Mouse (Mus musculus): Measurements from ENCODE around the gene Klhl29. TPM values are rescaled to one million over a fixed set of nuclear protein-coding genes. Genes with fewer than 3 reads are reported as not detected.

The Klhl29 gene
- total and polyA plus RNA-seq, 3 experiments: not detected

GRCm38 (mm10) chr12:5101411-5102024 lies 274.0 kb downstream of the Klhl29 start:
- TF ChIP-seq POLR2A (IDR thresholded peaks at IDR 0.05; ENCODE audit: control insufficient read depth in 1 of 2, insufficient read depth in 1 of 2, low read depth in 1 of 2, low read length in 2 of 2, poor library complexity in 1 of 2) (no peak), JUND (IDR thresholded peaks at IDR 0.05; ENCODE audit: low read depth, low read length) (no peak), NRF1 (IDR thresholded peaks at IDR 0.05; ENCODE audit: insufficient read depth, low read depth, low read length, poor library complexity, severe bottlenecking) (no peak), MYB (IDR thresholded peaks at IDR 0.05; ENCODE audit: low read depth, low read length) (no peak), MAZ (IDR thresholded peaks at IDR 0.05; ENCODE audit: low read depth, low read length) (no peak), E2F4 (IDR thresholded peaks at IDR 0.05; ENCODE audit: borderline replicate concordance, low read depth, low read length) (no peak)
- Histone ChIP-seq H3K27me3 (ENCODE audit: control insufficient read depth in 1 of 2, insufficient read depth in 2 of 2, low read length in 2 of 2) (no peaks in the 10 kb centered on the region), H3K9ac (ENCODE audit: control insufficient read depth, low read depth, low read length, poor library complexity, severe bottlenecking) (no peak overlapping the region), H3K36me3 (ENCODE audit: control insufficient read depth in 1 of 2, insufficient read depth in 2 of 2, low read length in 2 of 2) (no peaks in the 10 kb centered on the region), H3K4me3 (ENCODE audit: control insufficient read depth in 1 of 2, insufficient read depth in 1 of 2, low read depth in 2 of 2, low read length in 2 of 2) (no peak overlapping the region), H3K27ac (ENCODE audit: control insufficient read depth, low read depth, low read length) (no peak overlapping the region), H3K9me3 (replicated peaks; ENCODE audit: insufficient read depth, low read length) (no peaks in the 10 kb centered on the region), H3K79me2 (ENCODE audit: control insufficient read depth, insufficient read depth, low read length, poor library complexity) (no peaks in the 10 kb centered on the region), H3K4me1 (ENCODE audit: control insufficient read depth in 1 of 2, insufficient read depth in 2 of 2, low read length in 2 of 2) (no peaks in the 10 kb centered on the region)
- DNase-seq (ENCODE audit: low read depth, low spot score): no peak

GRCm38 (mm10) chr12:5099572-5099971 lies 275.9 kb downstream of the Klhl29 start:
- Histone ChIP-seq H3K4me3 (ENCODE audit: control insufficient read depth in 1 of 2, insufficient read depth in 1 of 2, low read depth in 2 of 2, low read length in 2 of 2) (no peak overlapping the region), H3K9me3 (replicated peaks; ENCODE audit: insufficient read depth, low read length) (no peaks in the 10 kb centered on the region), H3K79me2 (ENCODE audit: control insufficient read depth, insufficient read depth, low read length, poor library complexity) (no peaks in the 10 kb centered on the region), H3K9ac (ENCODE audit: control insufficient read depth, low read depth, low read length, poor library complexity, severe bottlenecking) (no peak overlapping the region), H3K36me3 (ENCODE audit: control insufficient read depth in 1 of 2, insufficient read depth in 2 of 2, low read length in 2 of 2) (no peaks in the 10 kb centered on the region), H3K27me3 (ENCODE audit: control insufficient read depth in 1 of 2, insufficient read depth in 2 of 2, low read length in 2 of 2) (no peaks in the 10 kb centered on the region), H3K27ac (ENCODE audit: control insufficient read depth, low read depth, low read length) (no peak overlapping the region), H3K4me1 (ENCODE audit: control insufficient read depth in 1 of 2, insufficient read depth in 2 of 2, low read length in 2 of 2) (no peaks in the 10 kb centered on the region)
- TF ChIP-seq POLR2A (IDR thresholded peaks at IDR 0.05; ENCODE audit: control insufficient read depth in 1 of 2, insufficient read depth in 1 of 2, low read depth in 1 of 2, low read length in 2 of 2, poor library complexity in 1 of 2) (no peak), NRF1 (IDR thresholded peaks at IDR 0.05; ENCODE audit: insufficient read depth, low read depth, low read length, poor library complexity, severe bottlenecking) (no peak), SMC3 (IDR thresholded peaks at IDR 0.05; ENCODE audit: low read depth, low read length) (no peak), CHD2 (IDR thresholded peaks at IDR 0.05; ENCODE audit: low read length) (no peak), MAX (IDR thresholded peaks at IDR 0.05; ENCODE audit: low read length) (no peak), KAT2A (conservative IDR thresholded peaks at IDR 0.05; ENCODE audit: low read depth, low read length) (no peak), RCOR1 (IDR thresholded peaks at IDR 0.05; ENCODE audit: low read depth, low read length) (no peak), TBP (IDR thresholded peaks at IDR 0.05; ENCODE audit: low read depth, low read length) (no peak), USF2 (IDR thresholded peaks at IDR 0.05; ENCODE audit: borderline replicate concordance in 1 of 2, insufficient read depth in 1 of 2, low read depth in 1 of 2, low read length in 2 of 2) (no peak)
- no peak for DNase-seq (ENCODE audit: low read depth, low spot score)

DNA sequence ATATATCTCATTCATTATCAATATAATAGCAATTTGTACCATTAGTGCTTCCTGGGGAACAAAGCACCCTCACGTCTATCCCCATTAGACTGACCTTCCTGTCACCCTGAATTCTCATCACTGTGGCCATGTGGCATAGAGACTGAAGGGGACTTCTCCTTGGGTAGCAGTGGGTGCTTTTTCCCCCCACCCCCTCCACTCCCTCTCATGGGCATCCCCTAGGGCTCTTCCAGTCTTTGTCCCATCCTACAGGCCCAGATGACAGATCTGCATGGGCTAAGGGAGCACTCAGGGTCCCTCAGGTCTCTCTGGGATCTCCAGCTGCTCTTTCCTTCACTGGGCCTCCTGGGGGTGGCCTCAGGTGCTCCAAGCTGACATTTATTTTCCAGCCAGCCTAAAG lies 286.8 kb downstream of the Klhl29 start:
- Histone ChIP-seq H3K9me3 (replicated peaks; ENCODE audit: insufficient read depth, low read length) (no peaks in the 10 kb centered on the region), H3K9ac (ENCODE audit: control insufficient read depth, low read depth, low read length, poor library complexity, severe bottlenecking) (no peak overlapping the region), H3K4me3 (ENCODE audit: control insufficient read depth in 1 of 2, insufficient read depth in 1 of 2, low read depth in 2 of 2, low read length in 2 of 2) (no peak overlapping the region), H3K36me3 (ENCODE audit: control insufficient read depth in 1 of 2, insufficient read depth in 2 of 2, low read length in 2 of 2) (no peaks in the 10 kb centered on the region), H3K4me1 (ENCODE audit: control insufficient read depth in 1 of 2, insufficient read depth in 2 of 2, low read length in 2 of 2) (no peaks in the 10 kb centered on the region), H3K79me2 (ENCODE audit: control insufficient read depth, insufficient read depth, low read length, poor library complexity) (no peaks in the 10 kb centered on the region), H3K27ac (ENCODE audit: control insufficient read depth, low read depth, low read length) (no peak overlapping the region), H3K27me3 (ENCODE audit: control insufficient read depth in 1 of 2, insufficient read depth in 2 of 2, low read length in 2 of 2) (no peaks in the 10 kb centered on the region)
- no peak for TF ChIP-seq ETS1 (IDR thresholded peaks at IDR 0.05; ENCODE audit: low read depth, low read length)
- TF ChIP-seq CHD2 (IDR thresholded peaks at IDR 0.05; ENCODE audit: low read length): no peak
- TF ChIP-seq NRF1 (IDR thresholded peaks at IDR 0.05; ENCODE audit: insufficient read depth, low read depth, low read length, poor library complexity, severe bottlenecking): no peak
- TF ChIP-seq MAX (IDR thresholded peaks at IDR 0.05; ENCODE audit: low read length): no peak
- TF ChIP-seq UBTF (IDR thresholded peaks at IDR 0.05; ENCODE audit: borderline replicate concordance, insufficient read depth, low read depth, low read length): no peak
- no peak for DNase-seq (ENCODE audit: low read depth, low spot score)
